Mouse (Mus musculus) testis, postnatal 10 days (tissue): ENCODE results near the gene Stag3.

Experiments
- DNase-seq: peaks from one replicate; pipeline ENCODE4 v3.0.0; 2021; ENCODE audit warnings: low spot score

The Stag3 gene

DNA sequence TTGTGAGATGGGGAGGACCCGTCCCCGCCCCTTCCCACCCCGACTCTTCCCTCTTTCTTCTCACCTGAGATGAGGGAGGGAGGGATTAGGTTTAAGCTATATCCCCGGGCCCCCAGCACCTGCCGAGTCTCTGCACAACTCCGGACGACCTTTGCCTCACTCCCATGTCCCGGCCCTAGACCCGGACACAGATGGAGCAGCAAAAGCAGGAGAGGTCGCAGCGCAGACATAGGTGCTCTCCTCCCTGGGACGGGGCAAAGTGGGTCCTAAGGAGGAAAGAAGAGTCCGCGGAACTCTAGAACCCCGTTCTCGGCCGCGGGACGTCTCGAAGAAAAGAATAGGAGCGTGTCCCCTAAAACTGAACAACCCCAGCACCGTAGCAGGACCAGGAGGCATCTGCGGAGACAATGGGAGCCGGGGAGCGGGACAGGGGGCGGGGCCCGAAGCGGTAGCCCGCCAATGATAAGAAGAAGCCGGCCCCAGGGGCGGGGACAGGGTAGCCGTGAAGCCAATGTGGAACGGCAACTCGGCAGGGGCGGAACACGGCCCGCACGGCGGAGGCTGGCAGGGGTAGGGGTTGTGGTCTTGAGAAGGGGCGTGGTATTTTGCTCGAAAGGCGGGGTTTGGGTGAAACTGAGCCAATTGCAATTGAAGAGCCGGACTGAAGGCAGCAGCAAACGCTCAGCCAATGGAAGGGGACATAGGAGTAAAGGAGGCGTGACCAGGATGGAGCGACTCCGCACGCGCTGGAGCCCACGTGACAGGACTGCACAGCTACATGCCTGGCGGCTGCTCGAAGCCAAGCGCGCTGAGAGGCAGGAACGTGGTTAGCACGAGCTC lies at the start of gene Stag3, which contains the start of the genes Gm43720 and Gpc2:
TSS of gene Stag3 (plus strand) at position 656 of the 840 bp plus-strand sequence.
TSS of gene Gm43720 (minus strand) at position 374 of the 840 bp plus-strand sequence.
TSS of gene Gpc2 (minus strand) at position 421 of the 840 bp plus-strand sequence.
- peak; percentile 90 for DNase-seq

DNA sequence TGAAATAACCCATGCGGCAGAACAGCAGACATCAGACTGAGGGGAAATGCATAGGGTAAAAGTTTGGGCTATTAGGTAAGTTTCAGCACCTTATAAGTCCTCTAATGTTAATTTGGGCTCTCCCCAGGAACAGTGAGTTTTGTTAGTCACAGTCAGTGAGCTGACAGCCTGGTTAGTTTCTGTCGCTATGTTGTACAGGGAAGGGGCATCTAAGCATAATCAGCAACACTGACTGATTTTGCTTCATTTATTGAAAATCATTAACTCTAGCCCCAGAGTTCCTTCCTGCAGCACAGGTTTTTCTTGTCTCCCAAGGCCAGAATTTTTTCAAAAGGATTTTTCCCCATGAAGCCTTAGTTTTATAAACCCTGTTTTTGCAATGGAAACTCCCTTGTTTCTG lies 46.3 kb upstream of the Stag3 start:
- no peak for DNase-seq

DNA sequence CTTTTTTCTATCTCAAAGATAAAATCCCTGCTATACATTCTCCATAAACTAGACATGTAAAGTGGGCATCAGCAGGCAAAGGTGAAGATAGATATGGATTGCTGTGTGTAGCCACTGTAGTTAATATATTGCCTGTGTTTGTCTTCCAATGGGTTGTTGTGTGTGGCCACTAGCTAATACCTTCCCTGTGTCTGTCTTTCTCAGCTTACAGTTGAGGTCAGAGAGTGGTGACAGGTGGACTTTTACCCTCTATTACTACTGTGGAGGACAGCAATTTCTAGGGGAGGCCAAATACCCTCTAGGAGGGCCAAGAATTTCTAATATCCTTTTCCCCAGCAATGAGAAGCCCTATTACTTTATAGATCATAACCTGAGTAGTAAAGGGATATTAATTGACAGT lies 45.8 kb upstream of the Stag3 start:
- DNase-seq: no peak

DNA sequence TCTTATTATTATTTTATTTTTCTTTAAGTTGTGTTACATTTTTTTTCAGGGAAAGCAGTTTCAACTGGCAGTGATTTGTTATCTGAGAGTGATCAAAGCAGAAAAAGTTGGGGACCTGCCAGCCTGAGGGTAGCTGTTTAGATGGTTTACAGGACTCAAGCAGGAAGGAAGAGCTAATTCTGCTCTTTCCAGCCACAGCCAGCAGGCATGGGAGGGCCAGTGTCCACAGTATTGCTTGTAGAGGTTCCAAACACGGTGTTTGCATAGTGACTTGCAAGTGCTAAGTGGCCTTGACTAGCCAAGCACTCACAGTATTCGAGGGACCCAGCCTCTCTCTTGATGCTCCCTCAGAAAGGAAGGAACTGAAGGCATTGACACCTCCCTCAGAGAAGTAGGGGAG lies 38.5 kb upstream of the Stag3 start:
- DNase-seq: no peak

DNA sequence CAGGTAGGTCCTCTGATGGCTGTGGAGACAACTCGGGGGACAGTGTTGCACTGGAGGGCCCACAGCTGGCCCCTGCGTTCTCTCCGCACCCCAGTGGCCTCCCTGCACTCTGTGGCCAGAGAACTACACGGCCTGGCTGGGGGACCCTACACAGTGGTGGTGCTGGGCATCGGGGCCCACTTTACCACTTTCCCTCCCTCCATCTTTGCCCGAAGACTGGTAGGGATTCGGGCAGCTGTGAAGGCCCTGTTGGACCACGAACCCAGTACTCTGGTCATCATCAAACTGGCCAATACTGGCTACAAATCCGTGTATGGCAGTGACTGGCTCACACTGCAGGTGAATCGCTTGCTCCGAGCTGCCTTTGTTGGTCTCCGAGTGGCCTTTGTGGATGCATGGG lies 28.9 kb upstream of the Stag3 start:
- DNase-seq: no peak

DNA sequence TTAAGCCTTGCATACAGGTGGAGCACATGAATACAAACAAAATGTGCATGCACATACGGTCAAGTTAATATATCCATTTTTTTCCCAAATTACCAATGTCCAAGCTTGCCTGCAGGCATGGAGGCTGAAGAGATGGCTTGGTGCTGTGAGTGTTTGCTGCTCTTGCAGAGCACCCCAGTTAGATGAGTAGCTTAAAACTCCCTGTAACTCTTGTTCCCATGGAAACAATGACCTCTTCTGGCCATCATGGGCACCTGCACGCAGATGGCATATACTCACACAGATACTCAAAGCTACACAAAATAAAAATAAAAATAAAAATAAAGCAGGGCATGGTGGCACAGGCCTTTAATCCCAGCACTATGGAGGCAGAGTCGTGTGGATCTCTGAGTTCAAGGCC lies 27.0 kb upstream of the Stag3 start:
- DNase-seq: no peak

DNA sequence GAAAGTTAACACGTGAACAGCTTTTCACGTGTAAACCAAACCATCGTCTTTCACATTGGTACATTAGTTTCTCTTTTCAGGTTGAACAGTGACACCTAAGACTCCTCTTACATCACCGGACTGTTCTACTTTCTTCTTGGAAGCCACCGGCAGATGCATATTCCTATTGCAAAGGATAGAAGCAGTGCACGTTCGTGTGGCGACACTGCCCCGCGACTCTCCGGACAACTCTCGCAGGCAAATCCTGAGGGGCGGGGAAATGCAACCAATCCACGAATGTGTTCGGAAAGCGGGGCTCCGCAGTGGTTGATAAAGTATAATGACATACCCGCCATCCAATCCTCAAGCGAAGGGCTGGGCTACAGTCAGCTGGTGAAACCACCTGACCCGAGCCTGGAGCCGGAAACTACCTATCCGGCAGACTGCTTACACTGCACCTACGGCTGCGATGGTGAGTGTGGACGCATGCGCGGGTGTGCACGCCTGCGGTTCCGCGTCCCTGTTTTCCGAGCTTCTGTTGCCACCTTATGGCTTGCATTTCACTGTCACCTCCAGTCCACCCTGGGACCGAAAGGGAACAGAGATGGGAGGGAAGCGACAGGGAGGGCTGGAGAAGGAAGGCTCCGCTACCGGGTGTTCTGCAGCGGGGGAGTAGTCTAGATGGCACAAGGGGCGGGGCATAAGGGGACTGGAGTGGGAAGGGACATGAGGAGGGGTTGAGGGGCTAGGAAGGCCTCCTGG lies 24.5 kb upstream of the Stag3 start, which contains the start of gene Lamtor4:
TSS of gene Lamtor4 (plus strand) at position 130 of the 741 bp plus-strand sequence.
- peak; percentile 91 for DNase-seq

DNA sequence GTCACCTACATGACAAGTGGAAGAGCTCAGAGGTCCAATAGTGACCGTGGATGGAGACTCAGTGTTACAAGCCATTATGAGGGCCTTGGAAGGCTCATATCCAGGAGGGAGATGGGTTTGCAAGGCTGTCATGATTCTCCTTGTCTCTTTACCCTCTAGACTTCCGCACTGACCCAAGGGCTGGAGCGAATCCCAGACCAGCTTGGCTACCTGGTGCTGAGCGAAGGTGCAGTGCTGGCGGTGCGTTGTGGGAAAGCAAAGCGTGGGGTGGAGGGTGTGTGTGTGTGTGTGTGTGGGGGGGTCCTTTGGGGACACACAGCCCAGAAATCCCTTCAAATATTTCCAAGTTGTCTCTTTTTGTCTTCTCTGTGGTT lies 24.0 kb upstream of the Stag3 start:
- no peak for DNase-seq

DNA sequence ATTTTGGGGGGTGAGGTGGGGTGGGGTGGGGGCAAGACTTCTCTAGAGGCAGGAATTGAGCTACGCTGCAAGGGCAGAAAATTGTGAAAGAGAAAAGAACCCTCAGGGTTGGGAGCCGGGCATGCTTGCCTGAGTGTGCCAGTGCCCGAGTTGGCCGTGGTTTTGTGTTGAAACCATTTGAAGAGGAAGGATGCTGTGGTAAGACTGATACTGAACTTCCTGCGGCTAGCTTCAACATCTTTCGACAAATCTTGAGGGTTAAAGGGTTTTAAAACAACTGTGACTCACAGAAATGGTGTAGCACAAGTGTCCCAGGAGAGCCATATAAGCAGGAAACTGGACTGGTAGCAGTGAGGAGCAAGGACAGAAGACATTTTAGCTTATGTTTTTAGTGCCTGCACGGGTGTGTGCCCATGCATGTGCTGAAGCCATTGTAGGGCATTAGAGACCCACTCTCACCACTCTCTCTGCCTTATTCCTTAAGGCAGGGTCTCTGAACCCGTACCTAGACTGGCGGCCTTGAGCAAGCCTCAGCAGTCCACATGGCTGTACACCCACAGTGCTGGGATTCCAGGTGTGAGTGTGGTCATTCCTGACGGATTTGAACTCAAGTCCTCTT lies 23.0 kb upstream of the Stag3 start:
- DNase-seq: no peak

DNA sequence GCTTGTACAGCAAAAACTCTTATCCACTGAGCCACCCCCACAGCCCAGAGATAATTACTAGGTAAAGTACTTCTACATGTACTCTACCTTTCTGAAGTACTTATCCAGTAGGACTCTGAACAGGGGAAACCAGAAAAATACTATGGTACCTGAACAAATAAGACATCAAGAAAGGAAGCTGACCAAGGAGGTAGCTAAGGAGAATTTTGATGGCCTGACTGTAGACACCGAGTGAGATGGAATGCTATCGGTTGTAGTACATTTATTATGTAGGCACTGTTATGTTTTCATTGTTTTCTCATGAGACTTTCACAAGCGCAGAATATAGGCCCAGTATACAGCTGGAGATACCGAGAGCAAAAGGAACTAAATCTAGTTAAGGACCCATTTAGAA lies 22.5 kb upstream of the Stag3 start:
- DNase-seq: no peak

DNA sequence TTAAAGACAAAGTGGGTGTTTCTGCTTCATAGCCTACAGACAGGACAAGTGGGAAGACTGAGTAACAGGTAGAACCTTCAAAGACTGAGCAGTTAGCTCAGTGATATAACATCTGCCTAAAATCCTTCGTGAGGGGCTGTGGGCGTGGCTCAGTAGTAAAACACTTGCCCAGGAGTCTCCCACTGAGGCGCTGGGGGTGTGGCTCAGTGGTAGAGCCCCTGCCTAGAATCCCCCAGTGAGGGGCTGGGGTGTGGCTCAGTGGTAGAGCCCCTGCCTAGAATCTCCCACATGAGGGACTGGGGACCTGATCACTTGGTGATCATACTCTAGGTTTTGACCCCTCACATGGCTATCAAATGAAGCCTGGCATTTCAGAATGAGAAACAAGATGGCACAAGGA lies 22.0 kb upstream of the Stag3 start:
- no peak for DNase-seq

DNA sequence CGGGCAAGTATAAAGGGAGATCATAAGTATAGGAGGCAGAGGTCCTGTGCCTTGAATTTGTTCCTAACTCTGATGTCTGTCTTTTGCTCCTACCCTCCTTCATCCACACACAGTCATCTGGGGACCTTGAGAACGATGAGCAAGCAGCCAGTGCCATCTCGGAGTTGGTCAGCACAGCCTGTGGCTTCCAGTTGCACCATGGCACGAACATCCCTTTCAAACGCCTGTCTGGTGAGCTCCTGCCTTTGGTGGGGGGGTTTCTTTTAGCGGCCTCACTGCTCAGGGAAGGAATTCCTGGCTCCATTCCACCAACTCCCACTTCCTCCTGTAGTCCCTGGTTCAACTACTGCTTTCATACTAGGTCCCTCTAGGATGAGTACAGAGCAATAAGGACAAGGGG lies 21.5 kb upstream of the Stag3 start:
- DNase-seq: no peak

DNA sequence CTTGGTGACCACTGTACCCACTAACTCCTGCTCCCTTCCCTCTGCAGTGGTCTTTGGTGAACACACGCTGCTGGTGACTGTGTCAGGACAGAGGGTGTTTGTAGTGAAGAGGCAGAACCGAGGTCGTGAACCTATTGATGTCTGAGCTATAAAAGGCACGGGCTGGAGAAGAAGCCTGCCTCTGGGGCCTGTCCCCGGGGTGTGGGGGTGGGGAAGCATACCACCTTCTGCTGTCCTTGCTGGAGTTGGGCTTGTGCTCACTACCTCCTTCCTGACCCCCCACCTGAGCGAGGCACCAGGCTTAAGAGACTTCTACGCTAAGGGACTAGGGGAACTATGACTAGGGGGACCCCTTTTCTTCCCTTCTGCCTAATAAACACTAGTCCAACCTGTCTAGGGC lies 21.0 kb upstream of the Stag3 start:
- DNase-seq: no peak

DNA sequence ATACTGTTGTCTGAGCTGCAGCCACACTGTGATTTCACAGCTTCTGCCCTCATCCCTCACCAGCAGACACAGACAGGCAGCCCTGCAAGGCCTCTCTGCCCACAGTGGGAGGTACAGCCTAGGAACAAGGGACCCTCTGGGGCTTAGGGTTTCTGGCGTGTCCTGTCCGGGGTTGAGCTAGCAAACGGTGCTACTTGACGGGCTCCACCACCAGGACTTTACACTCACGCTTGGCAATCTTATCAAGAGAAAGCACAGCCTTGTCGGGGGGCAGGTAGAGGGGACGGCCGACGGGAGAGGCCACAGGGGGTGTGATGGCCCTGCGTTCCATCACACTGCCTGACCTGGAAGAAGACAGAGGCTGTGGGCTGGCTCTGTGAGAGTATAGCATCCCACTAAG lies 20.0 kb upstream of the Stag3 start:
- no peak for DNase-seq

DNA sequence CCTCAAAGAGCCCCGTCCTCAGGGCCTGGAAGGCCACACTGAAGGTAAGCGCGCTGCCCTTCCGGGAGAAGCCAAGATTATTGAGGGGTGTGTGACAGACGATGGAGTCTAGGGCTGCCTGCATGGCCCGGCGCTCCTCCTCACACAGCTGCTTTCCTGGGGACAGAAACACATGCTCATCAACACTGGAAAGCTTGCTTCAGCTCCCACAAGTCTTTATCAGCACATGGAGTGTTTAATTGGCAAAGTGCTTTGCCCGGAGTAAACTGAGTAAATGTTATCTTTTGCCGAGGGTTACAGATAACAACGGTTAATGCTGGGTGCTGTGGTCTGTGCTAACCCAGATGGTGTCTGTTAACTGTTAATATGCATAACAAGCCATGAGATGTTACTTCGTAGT lies 19.2 kb upstream of the Stag3 start:
- no peak for DNase-seq

DNA sequence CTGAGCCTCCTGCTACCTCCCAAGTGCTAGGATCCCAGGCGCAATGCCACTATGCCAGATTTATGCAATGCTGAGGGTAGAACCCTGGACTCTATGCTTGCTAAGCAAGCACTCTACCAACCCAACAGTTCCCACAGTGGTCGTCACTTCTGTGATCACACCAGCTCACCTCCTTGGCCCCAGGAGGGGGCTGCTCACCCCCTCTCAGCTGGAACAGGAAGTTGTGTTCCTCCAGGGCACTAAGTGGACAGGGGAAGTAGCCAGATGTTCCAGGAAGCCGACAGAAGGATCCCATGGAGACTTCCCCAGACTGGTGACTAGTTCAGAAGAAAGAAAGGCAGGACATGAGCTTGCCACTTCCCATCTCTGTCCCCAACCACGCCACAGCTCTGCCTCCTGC lies 18.0 kb upstream of the Stag3 start:
- no peak for DNase-seq

DNA sequence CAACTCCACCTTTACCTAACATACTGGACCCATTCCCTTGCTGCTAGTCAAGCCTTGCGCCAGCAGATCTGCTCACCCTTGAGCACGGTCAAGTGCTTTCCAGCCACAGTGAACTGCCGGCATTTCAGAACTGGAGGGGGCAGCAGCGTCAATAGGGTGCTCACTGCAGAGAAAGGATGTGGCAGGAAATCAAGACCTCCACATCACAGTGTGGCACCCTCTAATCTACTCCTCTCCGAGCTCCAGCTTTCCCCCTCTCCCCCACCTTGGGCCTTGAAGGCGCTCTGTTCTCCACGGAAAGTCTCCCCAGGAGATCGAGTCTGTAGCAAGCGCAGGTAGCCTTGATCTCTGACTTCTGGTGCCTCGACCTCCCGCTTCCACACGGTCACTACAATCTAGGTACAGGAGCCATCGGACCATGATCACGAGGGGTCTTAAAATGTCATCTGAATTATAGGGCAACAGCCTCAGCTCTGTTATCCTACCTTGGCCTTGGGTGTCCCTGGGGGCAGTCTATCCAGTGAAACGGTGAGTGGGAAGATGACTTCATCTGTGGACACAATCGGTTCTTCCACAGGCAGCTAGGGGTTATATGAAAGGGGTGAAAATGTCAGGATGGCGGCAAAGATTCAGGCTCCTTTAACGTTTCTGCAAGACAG lies 17.3 kb upstream of the Stag3 start:
- peak; percentile 41 for DNase-seq

DNA sequence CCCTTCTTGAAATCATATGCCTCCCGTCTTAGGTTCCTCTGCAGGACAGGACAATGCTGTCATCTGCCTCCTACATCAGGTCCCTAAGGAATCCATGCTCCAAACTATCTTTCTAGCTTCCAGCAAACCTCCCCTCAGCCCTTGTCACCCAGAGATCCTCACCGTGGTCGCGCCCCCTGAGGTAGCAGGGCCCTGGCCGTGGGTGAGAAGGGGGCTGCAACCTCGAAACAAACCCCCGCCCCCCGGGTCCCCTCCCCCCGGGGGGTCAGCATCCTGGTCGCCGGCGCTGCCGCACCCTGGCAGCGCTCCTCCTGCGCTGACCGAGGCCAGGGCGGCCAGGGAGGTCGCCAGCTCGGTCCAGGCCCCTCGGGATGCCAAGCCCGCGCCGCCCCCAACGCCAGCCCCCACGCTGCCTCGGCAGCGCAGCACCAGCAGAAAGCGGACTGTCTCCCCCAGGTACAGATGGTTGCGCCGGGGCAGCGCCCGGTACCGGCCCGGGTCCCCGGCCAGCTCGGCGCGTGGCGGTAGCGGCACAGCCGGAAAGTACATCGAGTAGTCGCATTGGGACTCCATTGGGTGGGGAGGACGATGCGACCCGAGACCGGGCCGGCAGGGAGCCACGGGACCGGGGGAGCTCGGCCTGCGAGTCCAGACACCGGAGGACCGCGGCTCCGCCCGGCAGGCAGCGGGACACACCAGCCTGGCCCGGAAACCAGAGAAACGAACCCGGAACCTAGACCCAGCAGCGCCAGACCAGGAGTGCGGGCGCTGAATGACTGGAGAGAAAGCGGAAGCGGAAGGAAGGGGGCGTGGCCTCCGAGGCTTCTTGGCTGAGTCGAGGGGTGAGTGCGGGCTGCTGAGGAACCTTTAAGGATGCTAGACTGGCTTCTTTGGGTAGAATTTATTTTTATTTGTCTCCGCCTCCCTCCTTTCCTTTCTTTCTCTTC lies 16.5 kb upstream of the Stag3 start, which contains the start of gene BC037034:
TSS of gene BC037034 (minus strand) at position 774 of the 947 bp plus-strand sequence.
- DNase-seq: peak; percentile 96

DNA sequence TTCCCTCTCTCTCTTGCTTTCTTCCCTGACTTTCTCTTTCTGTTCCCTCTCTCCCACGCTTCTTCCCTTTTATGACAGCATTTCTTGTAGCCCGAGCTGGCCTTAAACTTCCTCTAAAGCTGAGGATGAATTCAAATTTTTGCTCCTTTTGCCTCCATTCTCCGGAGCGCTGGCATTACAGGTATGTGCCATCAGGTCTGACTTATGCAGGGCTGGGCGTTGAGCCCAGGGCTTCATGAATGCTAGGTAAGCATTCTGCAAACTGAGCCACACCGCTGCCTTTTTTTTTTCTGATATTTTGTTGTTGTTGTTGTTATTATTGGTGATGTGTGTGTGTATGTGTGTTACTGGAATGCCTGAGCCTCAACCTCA lies 15.8 kb upstream of the Stag3 start:
- DNase-seq: peak; percentile 35

DNA sequence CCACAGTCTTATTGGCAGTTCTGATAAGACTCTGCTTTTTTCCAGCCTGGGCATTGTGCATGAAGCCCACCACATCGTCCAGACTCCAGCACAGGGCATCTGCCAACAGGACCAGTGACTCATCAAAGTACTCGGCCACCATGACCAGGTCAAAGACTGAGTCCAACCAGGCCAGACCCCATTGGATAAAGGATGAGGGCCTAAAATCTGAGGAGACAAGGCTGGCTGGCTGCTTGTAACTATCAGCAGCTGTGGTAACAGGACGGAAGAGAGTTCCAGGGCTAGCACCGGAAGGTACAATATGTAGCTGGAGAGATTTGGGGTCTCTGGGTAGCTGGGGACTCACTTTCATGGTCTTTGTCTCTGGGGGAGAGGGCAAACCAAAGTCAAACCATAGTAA lies 14.3 kb upstream of the Stag3 start:
- peak; percentile 30 for DNase-seq

DNA sequence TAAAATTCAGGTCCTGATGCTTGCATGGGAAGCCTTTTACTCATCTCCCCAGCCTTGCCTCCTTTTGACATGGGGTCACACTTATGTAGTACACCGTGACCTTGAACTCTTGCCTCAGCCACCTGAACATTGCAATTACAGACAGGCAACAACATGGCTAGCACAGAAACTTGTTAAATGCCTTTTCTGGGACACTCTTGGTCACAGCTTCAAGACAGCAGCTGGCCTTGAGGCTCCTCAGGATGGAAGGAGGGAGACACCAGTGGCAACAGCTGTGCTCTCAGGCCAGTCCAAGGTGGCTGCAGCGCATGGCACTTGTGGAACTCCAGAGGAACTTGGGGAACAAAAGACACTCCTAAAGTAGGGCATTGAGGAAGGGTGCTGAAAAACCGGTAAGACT lies 12.9 kb upstream of the Stag3 start:
- peak; percentile 32 for DNase-seq
